Mouse (Mus musculus) limb, embryonic 10.5 days (tissue): ENCODE measurements around the gene Dqx1. TPM values are rescaled to one million over a fixed set of nuclear protein-coding genes. Genes with fewer than 3 reads are reported as not detected.

Source experiments
- DNase-seq: peaks from one replicate; pipeline ENCODE4 v3.0.0-alpha.2; 2017; ENCODE audit warnings: low spot score
- H3K27ac ChIP-seq: fragments of 300-500 bp; sonication (generic); 2 replicates; pipeline ENCODE4 v1.5.1; 2016; ENCODE audit warnings: mild to moderate bottlenecking
- H3K27me3 ChIP-seq: fragments of 300-500 bp; sonication (generic); 2 replicates; pipeline ENCODE4 v1.6.1; 2016; ENCODE audit warnings: low read depth, mild to moderate bottlenecking; ENCODE audit not compliant: poor library complexity, severe bottlenecking
- H3K36me3 ChIP-seq: fragments of 300-500 bp; sonication (generic); 2 replicates; pipeline ENCODE4 v1.6.1; 2016; ENCODE audit warnings: mild to moderate bottlenecking, moderate library complexity
- H3K4me1 ChIP-seq: fragments of 300-500 bp; sonication (generic); 2 replicates; pipeline ENCODE4 v1.6.1; 2016
- H3K4me3 ChIP-seq: fragments of 300-500 bp; sonication (generic); 2 replicates; pipeline ENCODE4 v1.5.1; 2016; ENCODE audit warnings: mild to moderate bottlenecking, moderate library complexity
- H3K9me3 ChIP-seq: fragments of 300-500 bp; sonication (generic); replicated peaks from 2 replicates; pipeline ENCODE4 v1.6.1; 2016; ENCODE audit warnings: mild to moderate bottlenecking
- WGBS: fragments of 180-500 bp; shearing (Covaris S2); methylation state at CpG from one replicate; pipeline ENCODE4 v1.1.7; 2016; 5-methylcytosine and 5-hydroxymethylcytosine counted together
- polyA plus RNA-seq: library from polyadenylated mRNA; unstranded; fragments of >200 nt; fragmentation: Nextera tagmentation; extraction: Ambion mirVana; gene quantifications from 2 replicates; pipeline ENCODE4 v1.2.1, GENCODE M21; 2016

The Dqx1 gene
- polyA plus RNA-seq, 1 experiment from 2014 or later, result 1.5 TPM

- Histone ChIP-seq H3K27ac (no peak overlapping the region), H3K36me3 (no peaks in the 10 kb centered on the region), H3K27me3 (peaks cover 100% of the 10 kb centered on the region), H3K4me3 (peak overlapping the region; percentile 44; the same call in 1 of the 2 replicates), H3K4me1 (peaks cover 35% of the 10 kb centered on the region), H3K9me3 (no peaks in the 10 kb centered on the region)
- DNase-seq, result no peak
- 4% methylated on average over 8 of the region's 8 CpGs for WGBS
Observed at GRCm38 (mm10) chr6:83068221-83068620, 10.6 kb downstream of the Dqx1 start.

- H3K4me3 ChIP-seq, result peak overlapping the region; percentile 44
- no peaks in the 10 kb centered on the region for H3K36me3 ChIP-seq
- DNase-seq, result peak; percentile 69
- no peaks in the 10 kb centered on the region for H3K9me3 ChIP-seq
- no peak overlapping the region for H3K27ac ChIP-seq
- peaks cover 35% of the 10 kb centered on the region for H3K4me1 ChIP-seq
- 1% methylated on average over 81 of the region's 81 CpGs for WGBS
- peaks cover 100% of the 10 kb centered on the region for H3K27me3 ChIP-seq
Observed at GRCm38 (mm10) chr6:83068706-83069487, 11.3 kb downstream of the Dqx1 start.

DNA sequence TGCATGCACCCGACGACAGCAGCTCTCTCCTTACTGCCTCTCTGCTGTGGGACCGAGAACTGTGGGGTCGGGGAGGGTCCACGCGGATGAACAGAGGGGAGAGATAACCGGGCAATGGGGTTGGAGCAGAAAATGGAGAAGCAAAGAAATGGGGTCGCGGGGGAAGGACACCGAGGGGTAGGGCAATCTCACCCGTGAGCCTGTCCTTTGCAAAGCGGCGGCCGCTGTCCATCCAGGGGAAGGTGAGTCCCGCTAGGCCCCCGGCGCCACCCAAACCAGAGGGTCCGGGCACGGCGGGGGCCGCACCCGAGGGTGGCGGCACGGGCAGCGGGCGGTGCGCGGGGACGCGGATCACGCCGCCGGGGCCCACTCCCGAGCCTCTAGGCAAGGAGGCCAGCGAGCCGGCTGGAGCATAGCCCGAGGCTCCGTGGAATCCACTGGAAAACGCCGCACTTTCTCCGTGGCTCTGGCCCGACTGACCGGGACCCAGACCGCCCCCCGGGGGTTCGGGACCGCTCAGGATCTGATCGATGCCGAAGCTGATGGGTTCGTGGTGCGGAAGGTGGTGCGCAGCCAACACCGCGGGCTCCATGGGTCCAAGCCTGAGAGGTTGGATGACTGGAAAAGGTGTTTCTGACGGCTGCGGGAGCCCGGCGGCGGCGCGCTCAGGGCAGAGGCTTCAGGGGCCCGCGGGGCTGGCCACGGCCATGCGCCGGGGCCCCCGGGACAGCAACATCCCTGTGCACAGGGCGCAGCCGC, 12.0 kb downstream of the Dqx1 start:
- H3K4me1 ChIP-seq, result peaks cover 35% of the 10 kb centered on the region
- WGBS, result 1% methylated on average over 69 of the region's 69 CpGs
- H3K4me3 ChIP-seq, result peak overlapping the region; percentile 44
- no peaks in the 10 kb centered on the region for H3K36me3 ChIP-seq
- no peaks in the 10 kb centered on the region for H3K9me3 ChIP-seq
- DNase-seq, result peak; percentile 68
- 0 out of 2 replicates have a peak overlapping the region, but pooled peaks have one; percentile 11 for H3K27ac ChIP-seq
- peaks cover 100% of the 10 kb centered on the region for H3K27me3 ChIP-seq

DNA sequence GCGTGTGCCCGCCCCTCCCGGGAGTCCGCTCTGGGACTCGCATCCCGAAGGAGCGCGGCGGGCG, 12.4 kb downstream of the Dqx1 start, which contains the start of gene Tlx2:
Gene Tlx2, minus strand, starts transcription at position 47 of the 64 bp plus-strand sequence.
- WGBS, result under 1% methylated on average over 10 of the region's 10 CpGs
- no peaks in the 10 kb centered on the region for H3K9me3 ChIP-seq
- peaks cover 100% of the 10 kb centered on the region for H3K27me3 ChIP-seq
- H3K4me1 ChIP-seq, result peaks cover 35% of the 10 kb centered on the region
- H3K36me3 ChIP-seq, result no peaks in the 10 kb centered on the region
- peak within 1 kb of the TSS; percentile 44 for H3K4me3 ChIP-seq
- H3K27ac ChIP-seq, result 0 out of 2 replicates have a peak within 1 kb of the TSS, but pooled peaks have one; percentile 27
- no peak for DNase-seq

DNA sequence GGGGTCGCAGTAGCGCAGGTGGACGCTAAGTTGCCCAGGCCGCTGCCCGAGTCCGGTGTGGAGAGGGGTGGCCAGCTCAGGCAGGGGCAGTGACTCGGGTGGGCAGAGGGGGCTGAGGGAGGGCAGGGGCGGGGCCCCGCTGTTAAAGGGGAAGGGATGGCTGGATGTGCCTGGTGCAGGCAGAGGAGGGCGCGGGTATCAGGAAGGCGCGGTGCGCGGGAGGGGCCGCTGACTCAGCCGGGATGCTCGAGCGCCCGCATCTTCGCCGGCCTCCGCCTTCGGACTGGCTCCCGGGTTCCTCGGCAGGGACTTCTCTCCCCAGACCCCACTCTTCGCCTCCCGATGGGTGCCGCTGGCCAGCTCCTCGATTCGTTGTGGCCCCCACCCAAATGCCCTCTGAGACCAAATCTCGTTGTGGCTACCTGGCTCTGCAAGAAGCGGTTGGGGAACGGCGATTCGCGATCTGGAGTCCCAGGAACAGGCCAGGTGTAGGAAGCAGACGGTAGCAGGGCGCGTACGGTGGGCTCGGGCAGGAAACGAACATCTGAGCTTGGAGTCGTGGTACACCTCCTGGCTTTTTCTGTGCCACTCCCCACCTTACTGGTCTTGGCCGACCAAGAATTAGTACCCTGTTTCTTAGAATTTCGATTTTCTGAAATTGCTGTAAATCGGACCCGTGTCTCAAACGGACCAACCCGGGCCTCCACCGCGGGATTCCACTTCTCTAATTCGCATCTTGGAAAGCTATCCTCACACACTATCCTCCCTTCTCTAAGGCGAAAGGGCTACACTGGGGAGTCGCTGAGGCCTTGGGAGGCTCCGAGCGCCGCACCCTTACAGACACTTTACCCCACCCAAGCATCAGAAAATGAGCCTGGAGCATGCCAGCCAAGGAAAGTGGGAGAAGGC, 12.9 kb downstream of the Dqx1 start:
- 0 out of 2 replicates have a peak overlapping the region, but pooled peaks have one; percentile 27 for H3K27ac ChIP-seq
- peak; percentile 79 for DNase-seq
- peaks cover 35% of the 10 kb centered on the region for H3K4me1 ChIP-seq
- under 1% methylated on average over 51 of the region's 58 CpGs for whole genome bisulfite sequencing
- H3K9me3 ChIP-seq, result no peaks in the 10 kb centered on the region
- H3K4me3 ChIP-seq, result peak overlapping the region; percentile 44
- peaks cover 100% of the 10 kb centered on the region for H3K27me3 ChIP-seq
- no peaks in the 10 kb centered on the region for H3K36me3 ChIP-seq

DNA sequence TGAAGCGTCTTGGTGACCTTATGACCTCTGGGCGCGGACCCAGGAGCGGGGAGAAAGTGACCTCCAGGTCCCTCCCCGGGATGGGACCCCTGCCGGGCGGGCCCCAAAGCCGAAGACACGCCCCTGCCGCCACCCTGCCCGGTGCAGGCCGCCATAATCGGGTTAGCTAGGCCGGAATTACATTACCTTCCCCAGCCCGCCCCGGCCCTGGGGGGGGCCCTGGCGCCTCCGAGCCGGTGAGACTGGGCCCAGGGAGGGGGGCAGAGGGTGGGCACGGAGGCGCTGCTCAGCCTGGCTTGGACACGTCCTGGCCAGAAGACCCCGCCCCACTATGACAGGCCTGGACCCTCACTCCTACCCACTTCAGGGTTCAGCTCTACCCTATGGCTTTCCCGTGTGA, 13.6 kb downstream of the Dqx1 start:
- Histone ChIP-seq H3K9me3 (no peaks in the 10 kb centered on the region), H3K4me3 (peak overlapping the region; percentile 44), H3K36me3 (no peaks in the 10 kb centered on the region), H3K27ac (0 out of 2 replicates have a peak overlapping the region, but pooled peaks have one; percentile 27), H3K4me1 (peaks cover 35% of the 10 kb centered on the region), H3K27me3 (peaks cover 100% of the 10 kb centered on the region)
- no peak for DNase-seq
- 1% methylated on average over 24 of the region's 24 CpGs for WGBS

GRCm38 (mm10) chr6:83074979-83075378, 17.3 kb downstream of the Dqx1 start:
- peaks cover 71% of the 10 kb centered on the region for H3K27me3 ChIP-seq
- H3K9me3 ChIP-seq, result no peaks in the 10 kb centered on the region
- no peak for DNase-seq
- WGBS, result 30% methylated on average over 2 of the region's 2 CpGs
- no peak overlapping the region for H3K27ac ChIP-seq
- H3K36me3 ChIP-seq, result peaks cover 6% of the 10 kb centered on the region
- peaks cover 42% of the 10 kb centered on the region for H3K4me1 ChIP-seq
- no peak overlapping the region for H3K4me3 ChIP-seq

GRCm38 (mm10) chr6:83077630-83078323, 20.1 kb downstream of the Dqx1 start, which contains the start of gene Pcgf1:
TSS of gene Pcgf1 (plus strand) at chr6:83077869.
- H3K36me3 ChIP-seq, result peaks cover 33% of the 10 kb centered on the region
- under 1% methylated on average over 54 of the region's 54 CpGs for WGBS
- peaks cover 29% of the 10 kb centered on the region for H3K4me1 ChIP-seq
- H3K4me3 ChIP-seq, result peak within 1 kb of the TSS; percentile 85
- peak within 1 kb of the TSS; percentile 96 for H3K27ac ChIP-seq
- H3K9me3 ChIP-seq, result no peaks in the 10 kb centered on the region
- H3K27me3 ChIP-seq, result peaks cover 55% of the 10 kb centered on the region
- DNase-seq, result peak; percentile 74

- Histone ChIP-seq H3K4me3 (peak overlapping the region; percentile 85), H3K9me3 (no peaks in the 10 kb centered on the region), H3K27me3 (peaks cover 55% of the 10 kb centered on the region), H3K27ac (peak overlapping the region; percentile 96), H3K4me1 (peaks cover 34% of the 10 kb centered on the region), H3K36me3 (peaks cover 34% of the 10 kb centered on the region)
- peak; percentile 100 for DNase-seq
- WGBS, result under 1% methylated on average over 46 of the region's 46 CpGs
Observed at GRCm38 (mm10) chr6:83078324-83078858, 20.7 kb downstream of the Dqx1 start.

GRCm38 (mm10) chr6:83080210-83080609, 22.6 kb downstream of the Dqx1 start:
- Histone ChIP-seq H3K27ac (no peak overlapping the region), H3K27me3 (peaks cover 55% of the 10 kb centered on the region), H3K4me3 (no peak overlapping the region), H3K36me3 (peaks cover 34% of the 10 kb centered on the region), H3K4me1 (peaks cover 52% of the 10 kb centered on the region), H3K9me3 (no peaks in the 10 kb centered on the region)
- WGBS, result 94% methylated on average over 5 of the region's 5 CpGs
- DNase-seq, result no peak

- H3K27me3 ChIP-seq, result peaks cover 69% of the 10 kb centered on the region
- H3K9me3 ChIP-seq, result no peaks in the 10 kb centered on the region
- H3K36me3 ChIP-seq, result peaks cover 34% of the 10 kb centered on the region
- peaks cover 75% of the 10 kb centered on the region for H3K4me1 ChIP-seq
- no peak overlapping the region for H3K4me3 ChIP-seq
- WGBS, result 22% methylated on average over 5 of the region's 5 CpGs
- no peak for DNase-seq
- no peak overlapping the region for H3K27ac ChIP-seq
Observed at GRCm38 (mm10) chr6:83083497-83083896, 25.9 kb downstream of the Dqx1 start.

GRCm38 (mm10) chr6:83084477-83084876, 26.8 kb downstream of the Dqx1 start:
- H3K9me3 ChIP-seq, result no peaks in the 10 kb centered on the region
- H3K36me3 ChIP-seq, result peaks cover 34% of the 10 kb centered on the region
- peaks cover 77% of the 10 kb centered on the region for H3K27me3 ChIP-seq
- no peak for DNase-seq
- 2% methylated on average over 6 of the region's 6 CpGs for WGBS
- no peak overlapping the region for H3K4me3 ChIP-seq
- H3K27ac ChIP-seq, result no peak overlapping the region
- peaks cover 67% of the 10 kb centered on the region for H3K4me1 ChIP-seq
